Mouse (Mus musculus): Measurements from ENCODE around the gene Myoc.
"Not testable (repeated sequence)": the region's sequence is repeated elsewhere in the genome, so short reads cannot be mapped to it uniquely, and the experiment has no call there.

Myoc gene

DNA sequence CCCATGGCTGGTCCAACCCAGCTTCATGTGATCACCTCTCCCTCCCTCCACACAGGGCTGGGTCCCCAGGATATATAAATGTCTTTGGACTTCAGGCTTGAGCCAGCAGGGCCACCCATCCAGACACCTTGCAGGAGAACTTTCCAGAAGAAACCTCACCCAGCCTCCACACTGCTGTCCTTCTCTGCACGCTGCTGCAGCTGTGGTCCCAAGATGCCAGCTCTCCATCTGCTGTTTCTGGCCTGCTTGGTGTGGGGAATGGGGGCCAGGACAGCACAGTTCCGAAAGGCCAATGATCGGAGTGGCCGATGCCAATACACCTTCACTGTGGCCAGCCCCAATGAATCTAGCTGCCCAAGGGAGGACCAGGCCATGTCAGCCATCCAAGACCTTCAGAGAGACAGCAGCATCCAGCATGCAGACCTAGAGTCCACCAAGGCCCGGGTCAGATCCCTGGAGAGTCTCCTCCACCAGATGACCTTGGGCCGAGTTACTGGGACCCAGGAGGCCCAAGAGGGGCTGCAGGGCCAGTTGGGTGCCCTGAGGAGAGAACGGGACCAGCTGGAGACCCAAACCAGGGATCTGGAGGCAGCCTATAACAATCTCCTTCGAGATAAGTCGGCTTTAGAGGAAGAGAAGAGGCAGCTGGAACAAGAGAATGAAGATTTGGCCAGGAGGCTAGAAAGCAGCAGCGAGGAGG, at the start of gene Myoc:
Myoc (plus strand) TSS at position 105 of the 700 bp plus-strand sequence.
- DNase-seq (ENCODE audit: low read depth): no peak

DNA sequence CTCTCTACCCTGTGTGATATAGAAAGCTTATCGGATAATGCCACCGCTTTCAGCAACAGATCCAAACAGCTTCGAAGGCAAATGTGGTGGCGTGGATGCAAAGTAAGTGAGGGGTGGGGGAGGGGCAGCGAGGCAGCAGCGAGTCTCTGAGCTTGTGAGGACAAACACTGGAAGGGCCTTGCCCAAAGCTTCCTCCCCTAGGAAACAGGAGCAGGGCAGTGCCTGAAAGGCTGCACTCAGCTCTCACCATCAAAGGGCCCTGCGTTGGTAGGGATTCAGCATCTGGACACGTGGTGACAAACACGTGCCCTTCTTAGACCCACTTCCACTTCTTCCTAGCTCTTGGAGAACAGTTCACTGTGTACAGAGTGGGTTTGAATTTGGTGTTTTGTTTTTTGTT, 49.5 kb upstream of the Myoc start:
- DNase-seq (ENCODE audit: low read depth): no peak

DNA sequence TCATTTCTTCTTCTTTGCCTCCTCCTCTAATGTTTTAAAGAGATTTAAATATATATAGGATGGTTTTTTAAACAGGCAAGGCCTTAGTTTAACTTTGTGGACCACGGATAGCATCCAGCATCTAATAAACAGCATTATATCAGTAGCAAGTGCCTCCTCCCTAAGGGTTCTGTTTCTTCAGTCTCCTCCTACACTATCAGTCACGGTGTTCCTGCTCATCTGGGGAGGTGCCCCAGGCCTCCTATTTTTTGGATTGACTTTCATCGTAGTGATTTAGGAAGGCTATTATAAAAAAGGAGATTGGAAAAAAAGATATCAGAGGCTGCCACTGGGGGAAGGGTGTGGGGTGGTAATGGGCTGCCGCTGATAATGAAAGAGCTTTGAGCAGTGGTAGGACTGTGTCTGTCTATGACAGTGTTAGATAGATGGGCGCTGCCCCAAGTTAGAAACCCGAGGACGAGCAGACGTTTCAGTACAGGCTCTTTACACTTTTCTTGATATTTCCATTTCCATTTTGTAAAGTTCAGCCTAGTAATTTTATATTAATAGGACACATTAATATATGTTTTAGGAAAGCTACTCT, 48.4 kb upstream of the Myoc start:
- no peak for DNase-seq (ENCODE audit: low read depth)

DNA sequence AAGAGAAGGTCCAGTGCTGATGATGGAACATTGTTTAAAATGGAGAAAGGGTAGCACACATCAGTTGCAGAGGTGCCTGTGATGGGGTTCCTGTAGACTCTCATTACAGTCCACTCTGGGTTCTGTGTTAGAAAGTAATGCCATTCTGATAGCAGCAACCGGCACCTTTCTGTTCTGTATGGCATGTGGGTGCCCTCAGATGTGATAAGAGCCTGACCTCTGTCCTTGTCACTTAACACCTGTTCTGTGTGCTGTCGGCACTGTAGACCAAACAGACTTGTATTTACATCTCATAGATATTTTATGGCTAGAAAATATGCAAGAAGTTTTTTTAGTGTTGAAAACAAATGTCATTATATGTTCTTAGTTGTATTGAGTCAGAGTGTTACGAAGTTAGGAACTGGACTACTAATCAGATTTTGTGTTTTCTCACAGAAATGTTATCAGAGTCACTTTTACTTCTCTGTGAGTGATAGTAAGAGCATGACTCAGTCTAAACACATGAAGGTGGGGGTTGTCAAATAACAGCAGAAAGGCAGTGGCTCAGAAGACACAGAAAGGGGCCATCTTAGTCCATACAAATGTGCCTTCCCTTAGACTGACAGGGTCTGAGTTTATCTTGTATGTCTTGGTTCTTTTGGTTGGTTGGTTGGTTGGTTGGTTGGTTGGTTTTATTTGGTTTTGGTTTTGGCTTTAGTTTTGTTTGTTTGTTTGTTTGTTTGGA, 41.4 kb upstream of the Myoc start:
- no peak for DNase-seq (ENCODE audit: low read depth)

DNA sequence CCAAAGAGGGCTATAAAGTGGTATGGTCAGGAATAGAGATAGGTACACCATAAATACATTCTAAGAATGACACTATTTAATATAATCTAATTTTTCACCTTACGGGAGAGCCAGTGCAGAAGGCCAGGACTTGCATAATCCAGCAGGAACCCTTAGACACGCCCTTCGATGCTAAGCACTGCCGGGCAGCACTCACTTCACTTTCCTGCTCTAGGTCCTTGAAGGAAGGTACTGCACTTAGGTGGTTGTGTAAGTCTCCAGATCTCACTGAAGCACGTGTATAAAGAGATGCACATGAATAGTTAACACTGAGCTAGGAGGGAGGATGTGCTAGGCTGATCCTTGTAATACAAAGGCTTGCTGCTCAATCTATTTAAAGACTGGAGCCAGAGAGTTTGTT, 39.3 kb upstream of the Myoc start:
- DNase-seq (ENCODE audit: low read depth): no peak

DNA sequence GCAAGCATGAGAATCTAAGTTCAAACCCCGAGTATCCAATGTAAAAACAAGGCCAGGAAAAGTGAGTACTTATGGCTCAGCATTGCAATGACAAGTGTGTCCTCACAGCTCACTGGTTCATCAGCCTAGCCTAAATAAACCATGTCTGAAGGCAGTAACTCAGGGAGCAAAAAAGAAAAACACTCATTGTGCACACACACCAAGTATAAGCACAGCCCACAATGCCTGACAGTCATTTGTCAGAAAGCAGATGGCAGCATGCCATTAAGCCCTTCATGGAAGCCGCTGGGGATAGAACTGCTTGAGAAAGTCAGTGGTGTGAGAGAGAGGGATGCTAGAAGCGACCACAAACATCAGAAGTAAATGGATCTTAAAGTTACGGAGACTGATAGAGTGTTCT, 37.7 kb upstream of the Myoc start:
- no peak for DNase-seq (ENCODE audit: low read depth)

DNA sequence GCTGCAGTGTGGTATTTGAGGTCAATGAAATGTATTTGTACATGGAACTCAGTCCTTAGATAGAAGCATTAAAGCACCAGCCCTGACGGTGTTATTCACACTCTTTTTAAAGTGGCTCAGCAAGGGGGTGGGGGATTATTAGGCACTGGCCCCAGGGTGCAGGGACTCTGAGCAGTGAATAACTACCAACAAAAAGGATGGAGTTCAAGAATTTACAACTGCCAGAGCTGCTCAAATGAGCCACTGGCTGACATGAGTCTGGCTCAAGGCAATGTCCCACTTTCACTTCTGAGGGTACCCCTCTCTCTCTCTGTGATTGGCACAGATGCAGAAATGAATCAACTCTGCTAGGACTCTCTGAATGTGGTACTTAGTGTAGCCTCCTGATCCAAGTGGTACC, 30.8 kb upstream of the Myoc start:
- DNase-seq (ENCODE audit: low read depth): no peak

DNA sequence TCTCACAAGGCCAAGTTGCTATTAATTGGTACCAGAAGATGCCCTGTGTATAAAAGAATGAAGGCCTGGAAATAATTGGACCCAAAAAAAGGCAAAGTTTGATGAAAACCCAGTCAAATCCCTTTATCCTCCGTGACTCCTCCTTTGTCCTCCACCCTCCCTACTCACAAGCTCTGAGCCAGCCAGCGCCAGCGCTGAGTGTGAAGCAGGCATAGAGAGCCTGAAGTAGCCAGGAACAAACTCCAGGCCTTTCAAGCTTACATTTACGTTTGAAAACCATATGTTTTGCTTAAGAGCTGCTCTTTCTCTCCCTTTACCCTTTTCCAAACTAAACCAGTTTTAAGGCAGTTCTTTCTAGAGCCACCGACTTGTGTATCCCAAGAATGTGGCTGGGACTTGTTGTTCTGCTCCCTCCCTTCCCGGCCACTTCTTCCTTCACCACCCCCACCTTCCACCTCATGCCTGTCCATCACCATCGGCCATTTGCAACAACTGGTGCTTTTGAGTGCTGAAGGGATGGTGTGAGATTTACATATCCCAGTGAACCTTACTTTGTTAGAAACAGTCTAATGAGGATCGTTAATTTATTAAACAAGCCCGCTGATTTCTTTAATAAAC, 29.2 kb upstream of the Myoc start:
- DNase-seq (ENCODE audit: low read depth): no peak

DNA sequence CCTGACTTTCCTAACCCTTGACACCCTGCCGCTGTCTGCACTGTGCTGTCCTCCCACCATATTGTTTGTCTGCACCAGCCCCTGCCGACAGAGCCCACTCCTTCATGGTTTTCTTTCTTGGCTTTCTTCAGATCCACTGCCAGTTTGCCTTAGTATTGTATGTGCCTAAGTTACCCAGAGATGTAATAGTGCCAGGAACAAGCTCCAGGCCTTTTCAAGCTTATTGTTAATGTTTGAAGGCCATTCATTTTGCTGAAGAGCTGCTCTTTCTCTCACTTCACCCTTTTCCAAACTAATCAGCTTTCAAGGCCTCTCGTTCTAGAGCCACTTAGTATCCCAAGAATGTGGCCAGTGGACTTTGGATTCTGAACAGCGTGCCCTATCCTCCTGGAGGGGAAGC, 27.8 kb upstream of the Myoc start:
- no peak for DNase-seq (ENCODE audit: low read depth)

DNA sequence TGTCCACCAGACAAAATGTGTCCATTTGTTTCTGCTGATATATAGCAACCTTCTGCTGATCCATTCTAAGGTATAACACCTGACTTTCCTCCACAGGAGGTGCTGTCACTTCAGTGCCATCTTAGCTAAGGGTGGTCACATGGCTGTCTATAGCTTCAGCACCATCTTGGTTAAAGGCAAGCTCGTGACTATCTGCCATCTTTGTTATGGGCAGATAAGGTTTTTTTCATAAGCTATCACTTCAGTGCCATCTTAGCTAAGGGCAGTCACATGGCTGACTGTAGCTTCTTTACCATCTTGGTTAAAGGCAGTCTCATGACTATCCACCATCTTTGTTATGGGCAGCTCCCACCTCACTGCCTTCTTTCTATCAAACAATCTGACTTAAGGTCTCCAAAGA, 23.4 kb upstream of the Myoc start:
- DNase-seq (ENCODE audit: low read depth): peak; percentile 82

DNA sequence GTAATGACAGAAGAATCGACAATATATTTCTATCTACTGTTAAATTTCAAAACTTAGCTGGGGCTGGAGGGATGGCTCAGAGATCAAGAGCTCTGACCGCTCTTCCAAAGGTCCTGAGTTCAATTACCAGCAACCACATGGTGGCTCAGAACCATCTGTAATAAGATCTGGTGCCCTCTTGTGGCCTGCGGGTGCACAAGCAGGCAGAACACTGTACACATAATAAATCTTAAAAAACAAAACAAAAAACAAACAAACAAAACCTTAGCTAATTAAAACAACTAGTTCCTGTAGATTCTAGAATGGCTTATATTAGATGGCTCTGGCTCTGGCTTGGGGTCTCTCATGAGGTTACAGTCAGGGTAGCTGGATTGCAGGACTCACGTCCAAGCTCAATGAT, 18.5 kb upstream of the Myoc start:
- peak; percentile 31 for DNase-seq (ENCODE audit: low read depth)

DNA sequence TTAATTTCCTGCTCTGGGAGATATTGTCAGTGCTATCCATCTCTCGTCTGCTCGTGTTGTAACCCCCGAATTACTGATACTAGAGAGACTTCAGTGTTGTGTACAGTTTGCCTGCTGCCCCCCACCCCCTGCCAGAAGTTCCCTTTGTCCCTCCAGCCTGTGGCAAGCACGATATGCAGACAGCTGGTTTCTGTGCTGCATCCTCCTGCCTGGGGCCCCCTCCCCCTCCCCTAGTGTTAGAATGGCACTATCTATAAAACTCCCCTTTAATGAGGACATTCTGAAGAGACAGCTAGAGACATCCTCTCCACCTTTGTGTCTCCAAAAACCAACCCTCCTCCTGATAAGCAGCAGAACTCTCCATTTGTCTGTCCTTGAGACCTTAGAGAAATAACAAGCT, 15.1 kb upstream of the Myoc start:
- no peak for DNase-seq (ENCODE audit: low read depth)

DNA sequence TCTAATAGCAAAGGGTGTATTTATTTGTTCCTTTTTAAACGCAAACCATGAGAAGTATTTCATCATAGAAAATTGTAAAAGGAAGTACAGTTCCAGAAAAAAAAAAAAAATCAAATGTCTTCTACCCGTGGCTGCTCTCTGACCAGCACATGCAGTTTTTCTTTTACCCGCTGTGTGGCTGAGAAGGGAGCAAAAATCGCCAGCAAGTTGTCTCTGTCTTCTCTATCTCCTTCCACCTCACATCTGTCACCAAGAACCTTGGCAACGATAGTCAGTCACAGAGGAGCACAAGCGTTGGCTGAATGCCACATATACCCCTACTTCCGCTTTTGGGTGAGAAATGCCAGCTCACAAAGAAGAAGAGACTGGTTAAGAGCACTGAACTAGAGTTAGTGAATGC, 13.7 kb upstream of the Myoc start:
- DNase-seq (ENCODE audit: low read depth): peak; percentile 83

DNA sequence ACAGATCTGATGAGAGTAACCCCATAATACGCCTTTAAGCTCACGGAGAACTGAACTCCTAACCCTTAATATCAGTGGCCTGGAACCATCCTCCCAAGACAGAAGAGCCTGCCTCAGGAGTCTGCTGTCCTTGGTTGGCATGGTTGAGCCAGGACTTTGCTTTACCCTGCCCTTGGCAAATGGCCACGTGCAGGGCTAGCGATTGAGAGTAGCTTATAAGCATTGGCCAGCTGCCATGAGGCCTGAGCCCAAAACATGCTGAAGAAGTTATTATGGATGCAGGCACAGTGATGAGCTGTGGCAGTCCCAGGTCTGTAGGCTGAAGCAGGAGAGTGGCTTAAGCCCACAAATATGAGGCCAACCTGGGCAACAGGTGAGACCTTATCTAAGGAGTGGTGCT, 11.1 kb upstream of the Myoc start:
- DNase-seq (ENCODE audit: low read depth): not testable (repeated sequence)

DNA sequence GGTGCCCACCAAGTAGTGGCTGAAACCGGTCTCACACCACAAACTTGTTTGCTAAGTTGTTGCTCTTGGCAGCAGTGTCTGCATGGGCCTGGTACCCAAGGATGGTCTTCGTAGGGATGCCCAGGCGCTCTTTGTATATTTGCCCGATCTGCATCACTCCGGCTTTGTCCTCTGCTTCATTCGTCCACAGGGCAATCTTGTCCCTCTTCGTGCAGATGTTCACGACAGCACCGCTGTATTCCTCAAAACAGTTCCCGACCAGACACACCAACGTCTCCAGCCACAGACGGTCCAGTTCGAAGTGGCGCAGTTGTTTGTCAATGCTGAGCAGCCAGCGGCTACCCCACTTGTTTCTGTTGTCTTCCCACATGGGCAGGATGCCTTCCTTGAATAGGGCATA, 10.6 kb upstream of the Myoc start:
- not testable (repeated sequence) for DNase-seq (ENCODE audit: low read depth)

DNA sequence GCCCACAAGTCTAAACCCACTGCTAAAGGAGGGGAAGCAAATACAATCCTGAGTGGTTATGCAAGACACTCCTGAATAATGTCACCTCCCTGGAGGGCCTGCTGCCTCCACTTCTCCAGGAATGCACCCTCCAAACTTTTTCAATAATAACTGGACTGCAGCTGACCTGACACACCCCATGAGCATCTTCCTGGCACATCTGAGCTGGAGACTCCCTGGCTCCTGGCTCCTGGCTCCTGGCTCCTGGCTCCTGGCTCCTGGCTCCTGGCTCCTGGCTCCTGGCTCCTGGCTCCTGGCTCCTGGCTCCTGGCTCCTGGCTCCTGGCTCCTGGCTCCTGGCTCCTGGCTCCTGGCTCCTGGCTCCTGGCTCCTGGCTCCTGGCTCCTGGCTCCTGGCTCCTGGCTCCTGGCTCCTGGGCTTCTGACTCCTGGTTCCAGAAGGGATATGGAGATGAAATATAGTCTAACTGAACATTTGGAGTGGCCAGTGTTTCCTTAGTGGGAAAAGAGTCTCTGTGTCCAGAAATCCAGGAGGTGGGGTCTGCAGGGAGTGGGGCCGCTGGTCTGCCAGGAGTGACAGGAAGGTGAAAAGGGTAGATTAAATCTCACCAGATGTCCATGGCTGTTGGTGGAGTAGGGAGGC, 3.5 kb upstream of the Myoc start:
- DNase-seq (ENCODE audit: low read depth): not testable (repeated sequence)

DNA sequence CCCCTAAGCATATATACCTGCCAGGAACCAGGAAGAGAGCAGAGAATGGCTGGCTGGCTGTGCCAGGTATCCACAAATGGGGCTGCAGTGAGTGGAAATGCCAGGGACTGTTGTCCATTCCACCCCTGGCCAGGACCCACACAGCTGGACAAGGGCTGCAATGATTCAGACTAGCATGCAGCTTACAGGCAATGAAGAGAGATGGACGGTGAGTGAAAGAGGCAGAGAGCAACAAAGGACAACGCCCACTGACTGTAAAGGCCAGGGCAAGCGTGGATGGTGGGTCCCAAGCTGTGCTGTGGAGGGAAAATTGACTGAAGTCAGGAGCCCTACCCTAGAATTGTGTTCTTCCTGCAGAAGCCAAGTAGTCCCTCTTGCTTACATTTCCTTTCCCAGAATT, 2.4 kb upstream of the Myoc start:
- DNase-seq (ENCODE audit: low read depth): no peak

DNA sequence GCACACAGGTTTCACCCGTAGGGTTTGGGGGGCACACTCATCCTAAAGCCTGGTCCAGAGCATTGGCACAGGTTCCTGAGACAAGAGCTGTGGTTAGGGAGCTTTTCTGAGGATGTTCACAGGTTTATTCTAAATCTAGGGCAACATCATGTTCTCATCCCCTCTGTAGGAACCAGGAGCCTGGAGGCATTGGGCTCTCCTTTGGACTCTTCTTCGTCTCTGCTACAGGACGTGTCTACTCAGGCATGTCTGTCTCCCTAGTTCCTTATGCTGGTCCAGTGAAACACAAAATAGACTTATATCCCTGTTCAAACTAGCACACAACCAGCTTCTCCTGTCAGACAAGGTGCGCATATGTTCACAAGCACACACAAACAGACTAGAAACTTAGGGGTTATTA, 420 bp upstream of the Myoc start:
- no peak for DNase-seq (ENCODE audit: low read depth)

DNA sequence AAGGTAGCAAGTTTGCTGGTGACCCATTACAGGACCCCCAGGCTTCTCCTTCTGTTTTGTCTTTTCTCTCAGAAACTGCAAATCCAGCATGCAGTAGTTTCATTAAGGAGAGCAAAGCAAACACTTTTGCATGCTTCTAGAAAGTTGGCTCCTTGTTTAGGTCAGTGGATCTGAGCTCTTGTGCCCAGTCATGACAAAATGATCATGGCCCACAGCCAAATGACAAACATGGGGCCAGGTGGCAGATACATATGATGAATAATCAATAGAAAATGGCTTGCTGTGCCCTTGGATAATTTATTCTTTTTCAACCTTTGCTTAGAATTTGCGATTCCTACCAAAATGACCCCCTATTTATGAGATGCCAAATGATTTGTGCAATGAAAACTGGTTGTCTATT, 906 bp downstream of the Myoc start:
- DNase-seq (ENCODE audit: low read depth): no peak

DNA sequence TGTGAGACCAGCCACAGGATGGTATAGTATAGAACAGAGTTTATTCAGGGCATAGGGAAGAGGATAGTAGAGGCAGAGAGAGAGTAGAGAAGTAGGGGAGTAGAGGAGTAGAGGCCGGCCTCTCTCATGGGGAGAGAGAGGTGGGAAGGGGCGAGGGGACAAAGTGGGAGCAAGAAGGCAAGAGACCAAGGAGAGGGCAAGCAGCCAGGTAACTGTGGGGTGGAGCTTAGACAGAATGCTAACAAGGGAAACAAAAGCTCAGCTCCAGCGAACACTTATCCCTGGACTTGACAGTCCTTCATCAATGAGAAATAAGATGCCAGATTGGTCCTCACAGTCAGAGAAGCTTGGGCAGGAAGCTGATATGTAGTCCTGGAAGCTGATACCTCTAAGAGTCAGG, 3.6 kb downstream of the Myoc start:
- DNase-seq (ENCODE audit: low read depth): no peak

DNA sequence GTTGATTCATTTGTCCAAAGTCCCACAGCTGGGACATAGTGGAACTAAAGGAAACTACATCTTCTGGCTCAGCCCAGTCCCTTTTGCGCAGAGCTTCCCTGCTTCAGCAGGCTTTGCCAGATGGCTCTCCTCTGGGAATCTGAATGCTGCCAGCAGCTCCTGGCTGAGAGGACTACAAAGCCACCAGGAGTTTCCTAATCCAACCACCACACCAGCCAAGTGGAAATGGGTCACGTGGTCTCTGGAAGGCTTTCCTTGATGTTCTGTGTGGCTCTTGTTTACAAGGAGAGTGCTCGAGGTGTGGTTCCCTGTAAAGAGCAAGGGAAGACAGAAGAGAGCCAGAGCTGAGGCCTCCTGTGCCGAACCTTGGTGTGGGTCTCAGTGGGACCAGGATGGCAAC, 4.8 kb downstream of the Myoc start:
- DNase-seq (ENCODE audit: low read depth): no peak

DNA sequence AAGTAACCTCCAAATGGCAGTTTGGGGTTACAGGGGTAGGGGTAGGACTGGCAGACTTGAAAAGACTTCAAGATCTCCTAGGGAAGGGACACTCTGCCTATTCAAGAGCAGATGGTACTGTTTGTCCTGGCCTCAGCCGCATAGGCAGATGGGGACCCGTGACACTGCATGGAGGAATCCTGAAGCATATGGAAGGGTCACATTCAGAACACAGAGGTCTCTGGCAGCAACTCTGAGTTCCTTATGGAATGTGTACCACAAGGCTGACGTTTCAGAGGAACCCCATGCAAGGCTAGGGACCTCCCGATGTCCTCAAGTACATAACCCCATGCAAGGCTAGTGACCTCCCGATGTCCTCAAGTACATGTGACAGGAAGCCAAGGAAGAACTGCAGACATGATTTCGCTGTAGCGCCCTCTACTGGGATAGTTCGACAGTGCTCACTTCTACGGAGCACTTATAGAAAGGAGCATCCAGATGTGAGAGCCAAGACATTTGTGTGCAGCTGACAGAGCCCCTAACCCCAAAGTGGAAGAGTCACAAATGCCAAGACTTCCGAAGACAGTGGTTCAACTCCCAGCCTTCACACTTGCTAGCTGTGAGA, 7.2 kb downstream of the Myoc start:
- DNase-seq (ENCODE audit: low read depth): peak; percentile 40

Data from 416B (cell line).